Mouse (Mus musculus) heart, adult 8-10 months (tissue): ENCODE data around the gene Cdkn2c. TPM values are rescaled to one million over a fixed set of nuclear protein-coding genes. Genes with fewer than 3 reads are reported as not detected.

Source experiments
- DNase-seq: peaks from one replicate; pipeline ENCODE4 v3.0.0; 2022; ENCODE audit warnings: low spot score
- total RNA-seq, 4 experiments: library from RNA; stranded (reverse); gene quantifications; 2 replicates each; pipeline ENCODE4 v1.2.4; 2022

Gene Cdkn2c
- total RNA-seq, 4 experiments from 2014 or later: 11.7 to 14.3 (median 13.2) TPM

DNA sequence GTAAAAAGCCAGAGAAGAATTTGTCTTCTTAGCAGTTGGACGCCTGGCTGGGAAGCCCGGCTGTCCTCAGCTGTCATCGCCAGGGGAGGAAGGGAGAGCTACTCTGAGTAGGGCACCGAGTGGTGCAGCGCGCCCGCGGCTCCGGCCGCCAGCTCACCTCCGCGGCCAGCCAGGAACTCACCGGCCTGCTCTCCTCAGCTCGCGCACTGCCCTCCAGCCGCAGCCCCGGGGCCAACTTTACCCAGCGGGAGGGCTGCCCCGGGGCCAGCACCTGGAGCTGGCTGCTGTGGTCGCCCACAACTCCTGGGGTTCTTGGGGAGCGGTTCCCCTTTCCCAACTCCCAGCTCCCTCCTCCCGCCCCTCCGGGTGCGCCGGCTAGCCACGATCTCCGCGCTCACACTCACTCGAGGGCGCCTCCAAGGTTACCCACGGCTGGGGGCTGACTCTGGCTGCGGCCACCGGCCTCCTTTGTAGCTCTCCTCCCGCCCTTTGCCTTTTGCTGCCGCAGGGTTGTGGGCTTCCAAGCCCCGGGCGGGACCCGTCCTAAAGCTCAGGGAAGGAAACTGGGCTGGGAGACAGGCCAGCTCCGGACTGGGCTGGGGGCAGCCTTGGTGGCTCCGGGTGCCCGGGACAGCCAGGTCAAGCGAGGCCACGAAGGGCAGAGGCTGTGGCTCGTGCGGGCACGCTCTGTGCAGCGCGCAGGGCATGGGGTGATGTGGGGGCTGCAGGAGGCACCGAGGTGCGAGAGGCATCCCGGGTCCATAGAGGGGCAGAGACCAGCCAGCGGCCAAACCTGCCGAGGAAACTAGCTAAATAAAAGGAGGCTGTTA is 9.8 kb downstream of the Cdkn2c start:
- no peak for DNase-seq

DNA sequence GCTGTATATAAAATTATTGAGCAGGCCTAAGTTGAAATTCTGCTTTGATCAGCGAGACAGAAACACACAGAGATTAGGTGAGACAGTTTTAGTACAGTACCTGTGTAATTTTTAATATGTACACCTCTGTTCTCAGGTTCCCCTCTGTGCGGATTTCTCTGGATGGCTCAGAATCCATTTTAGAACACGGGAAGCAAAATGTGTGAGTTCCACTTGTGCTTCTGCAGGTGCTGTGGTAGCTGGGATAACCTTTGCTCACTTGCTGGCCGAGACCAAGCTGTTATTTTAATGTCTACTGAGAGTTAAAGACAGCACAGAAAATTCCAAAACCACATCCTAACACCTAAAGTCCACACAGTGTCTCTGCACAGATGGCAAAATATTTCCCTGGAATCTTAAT is 10.7 kb downstream of the Cdkn2c start:
- DNase-seq: no peak

DNA sequence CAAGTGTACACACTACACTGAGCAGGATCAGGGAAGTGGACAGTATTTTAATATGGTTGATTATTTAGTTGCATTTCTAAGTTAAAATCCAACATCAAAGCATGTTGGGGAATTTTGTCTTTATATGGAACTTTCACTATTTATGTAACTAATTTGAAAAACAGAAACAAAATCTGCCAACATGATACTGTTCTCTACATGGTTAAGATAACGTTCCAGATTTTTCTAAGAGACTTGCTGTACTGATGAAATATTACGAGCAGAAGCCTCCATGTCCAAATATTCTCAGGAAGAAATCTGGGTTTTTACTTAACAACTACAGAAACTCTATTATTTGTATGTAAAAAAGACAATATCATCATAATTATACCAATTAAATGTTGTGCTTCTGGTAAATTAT is 11.3 kb downstream of the Cdkn2c start:
- no peak for DNase-seq

DNA sequence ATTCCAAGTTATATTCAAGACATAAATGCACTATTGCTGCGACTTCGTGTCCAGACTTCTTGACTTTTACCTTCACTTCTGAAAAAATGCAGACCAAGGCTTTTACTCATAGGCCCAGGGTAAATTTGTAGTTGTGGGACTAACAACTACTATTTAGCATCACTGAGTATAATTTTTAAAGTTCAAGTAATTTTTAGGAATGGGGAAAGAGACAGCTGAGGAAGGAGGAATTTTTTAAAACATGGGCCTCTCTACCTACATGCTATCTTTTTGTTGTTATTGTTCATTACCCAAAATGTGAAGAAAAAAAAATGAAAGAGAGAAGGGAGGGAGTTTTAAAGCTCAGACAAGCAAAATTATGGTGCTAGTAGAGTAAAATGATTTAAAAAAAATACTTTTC is 12.3 kb downstream of the Cdkn2c start:
- no peak for DNase-seq

DNA sequence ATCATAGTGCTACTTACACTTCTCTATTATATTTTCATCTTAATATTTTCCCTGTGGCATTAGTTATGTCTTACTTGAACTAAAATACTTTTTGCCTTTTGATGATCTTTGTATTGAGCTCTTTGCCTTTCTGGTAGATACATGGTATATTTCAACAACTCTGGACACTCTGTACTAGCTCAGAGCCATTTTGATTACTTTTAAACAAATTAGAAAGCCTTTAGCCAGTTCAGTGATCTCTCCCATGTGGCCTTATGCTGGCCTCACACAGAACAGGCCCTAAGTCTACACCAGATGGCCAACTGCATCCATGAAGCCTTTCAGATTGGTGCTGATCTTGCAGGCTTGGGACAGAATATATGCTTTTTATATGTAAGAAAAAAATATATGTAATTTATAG is 13.7 kb downstream of the Cdkn2c start:
- no peak for DNase-seq

DNA sequence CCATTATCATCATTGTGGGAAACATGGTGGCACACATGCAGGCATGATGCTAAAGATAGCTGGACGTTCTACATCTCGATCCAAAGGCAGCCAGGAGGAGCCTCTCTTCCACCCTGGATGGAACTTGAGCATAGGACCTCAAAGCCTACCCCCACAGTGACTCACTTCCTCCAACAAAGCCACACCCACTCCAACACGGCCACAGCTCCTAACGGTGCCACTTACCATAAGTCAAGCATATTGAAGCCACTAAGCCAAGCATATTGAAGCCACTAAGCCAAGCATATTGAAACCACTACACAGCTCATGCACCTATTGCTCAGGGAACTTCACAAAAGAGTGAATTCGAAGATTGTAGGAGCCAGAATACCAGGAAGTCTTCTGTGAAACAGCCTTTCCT is 17.7 kb downstream of the Cdkn2c start:
- DNase-seq: no peak

DNA sequence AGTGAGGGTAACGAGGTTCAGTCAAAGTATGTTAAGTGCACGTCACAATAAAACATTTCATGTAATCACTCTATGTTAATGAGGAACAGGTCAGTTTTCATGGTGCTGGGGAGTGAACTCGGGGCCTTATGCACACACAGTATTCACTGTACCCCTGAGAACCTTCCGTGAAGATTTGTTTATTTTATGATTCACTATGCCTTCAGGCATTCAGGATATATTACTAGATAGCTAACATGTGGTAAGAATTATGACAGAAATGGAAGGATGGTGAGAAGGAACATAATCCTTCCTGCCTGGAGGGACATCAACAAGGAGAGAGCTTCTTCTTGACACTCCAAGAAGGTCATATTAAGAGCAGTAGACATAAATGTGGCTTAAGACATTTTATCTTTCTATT is 19.7 kb downstream of the Cdkn2c start:
- no peak for DNase-seq

DNA sequence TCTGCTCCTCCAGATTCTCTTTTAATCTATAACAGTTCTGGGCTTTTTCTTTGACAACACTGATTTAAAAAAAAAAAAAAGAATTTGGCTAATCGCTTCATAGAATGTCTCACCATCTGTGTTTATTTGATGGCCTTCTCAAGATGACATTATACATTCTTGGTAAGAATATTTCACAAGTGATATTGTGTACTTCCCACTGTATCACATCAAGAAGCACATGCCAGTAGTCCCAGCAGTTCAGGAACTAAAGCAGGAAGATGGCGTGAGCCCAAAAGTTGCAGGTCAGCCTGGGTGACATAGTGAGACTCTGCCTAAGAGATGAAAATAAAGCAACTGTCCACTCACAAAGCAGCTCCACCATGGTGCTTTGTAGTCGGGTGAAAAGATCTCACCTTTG is 25.5 kb downstream of the Cdkn2c start:
- DNase-seq: no peak

DNA sequence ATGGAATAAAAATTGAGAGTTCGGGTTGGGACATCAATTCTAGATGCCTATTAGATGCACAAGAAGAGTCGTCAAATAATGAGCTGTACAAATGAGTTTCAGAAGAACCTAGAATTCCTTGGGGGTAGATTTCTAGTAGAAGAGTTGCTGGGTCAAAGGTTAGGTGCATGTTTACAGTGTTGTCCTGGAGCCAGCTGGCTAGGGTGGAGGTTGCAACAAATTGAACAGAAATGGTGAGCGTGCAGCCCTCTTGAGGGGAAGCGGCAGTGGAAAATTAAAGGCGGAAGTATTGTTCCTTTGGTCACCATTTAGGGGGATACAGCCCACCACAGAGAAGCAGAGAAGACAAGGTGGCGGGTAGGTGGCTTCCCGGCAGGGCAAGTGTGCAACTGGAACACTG is 26.8 kb downstream of the Cdkn2c start:
- DNase-seq: no peak

DNA sequence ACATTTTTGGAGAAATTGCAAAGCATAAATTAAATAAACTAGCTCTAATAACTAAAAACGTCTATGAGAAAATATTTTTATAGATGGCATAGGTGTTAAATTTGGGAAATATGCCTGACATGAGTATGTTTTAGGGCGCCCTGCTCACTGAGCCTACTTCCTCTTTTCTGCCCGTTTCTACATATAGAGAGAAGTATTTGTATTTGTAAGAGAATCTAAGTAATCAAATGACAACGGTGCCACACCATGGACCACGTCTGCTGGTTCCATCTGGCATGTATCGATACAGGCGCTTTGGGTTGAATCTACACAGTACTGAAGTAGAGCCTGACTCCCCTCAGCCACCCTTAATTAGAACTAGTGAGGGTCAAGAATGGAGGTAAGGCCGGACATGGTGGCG is 27.6 kb downstream of the Cdkn2c start:
- no peak for DNase-seq

DNA sequence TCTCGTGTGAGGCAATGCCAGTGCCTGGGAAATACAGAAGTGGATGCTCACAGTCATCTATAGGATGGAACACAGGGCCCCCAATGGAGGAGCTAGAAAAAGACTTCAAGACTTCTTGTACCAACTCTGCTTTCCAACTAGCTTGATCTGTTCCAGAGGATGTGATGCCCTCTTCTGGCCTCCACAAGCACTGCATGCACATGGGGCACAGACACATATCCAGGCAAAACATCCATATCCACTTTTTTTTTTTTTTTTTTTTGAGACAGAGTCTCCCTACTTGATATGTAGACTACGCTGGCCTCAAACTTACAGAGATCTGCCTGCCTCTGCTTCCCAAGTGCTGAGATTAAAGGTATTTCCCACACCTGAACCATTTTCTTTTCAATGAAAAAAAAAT is 32.0 kb downstream of the Cdkn2c start:
- no peak for DNase-seq

DNA sequence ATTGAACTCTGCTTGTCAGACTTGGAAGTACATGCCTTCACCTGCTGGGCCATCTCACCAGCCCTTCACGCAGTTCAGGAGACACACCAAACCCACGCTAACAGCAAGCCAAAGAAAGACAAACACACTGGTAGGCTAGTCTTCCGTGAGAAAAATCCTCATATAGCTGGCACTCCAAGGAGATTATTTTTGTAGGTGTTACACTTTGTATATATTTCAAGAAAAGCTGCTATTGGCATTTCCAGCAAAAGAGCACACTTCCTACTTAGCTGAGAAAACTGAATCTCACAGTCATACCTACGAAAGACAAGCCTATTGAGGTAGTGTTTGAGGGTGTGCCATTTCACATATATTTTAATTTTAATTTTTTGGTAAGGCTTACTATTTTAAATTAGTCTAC is 36.0 kb downstream of the Cdkn2c start:
- DNase-seq: no peak

DNA sequence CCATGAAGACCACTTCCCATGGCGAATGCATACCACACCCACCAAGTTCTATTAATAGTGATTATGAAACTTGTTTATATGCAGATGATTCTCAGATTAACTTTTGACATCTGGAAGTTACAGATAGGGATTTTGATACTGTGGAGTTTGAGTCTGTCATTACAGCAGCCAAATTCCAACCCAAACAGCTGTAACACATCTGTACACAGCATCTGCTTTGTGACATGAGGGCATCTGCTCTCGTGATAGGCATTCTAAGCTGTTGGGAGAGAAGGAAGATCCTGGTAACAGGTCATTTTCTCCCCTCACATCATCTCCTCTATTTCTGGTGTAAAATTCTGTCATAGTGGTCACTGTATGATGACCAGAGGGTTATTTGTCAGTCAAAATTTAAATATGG is 36.8 kb downstream of the Cdkn2c start:
- DNase-seq: no peak

DNA sequence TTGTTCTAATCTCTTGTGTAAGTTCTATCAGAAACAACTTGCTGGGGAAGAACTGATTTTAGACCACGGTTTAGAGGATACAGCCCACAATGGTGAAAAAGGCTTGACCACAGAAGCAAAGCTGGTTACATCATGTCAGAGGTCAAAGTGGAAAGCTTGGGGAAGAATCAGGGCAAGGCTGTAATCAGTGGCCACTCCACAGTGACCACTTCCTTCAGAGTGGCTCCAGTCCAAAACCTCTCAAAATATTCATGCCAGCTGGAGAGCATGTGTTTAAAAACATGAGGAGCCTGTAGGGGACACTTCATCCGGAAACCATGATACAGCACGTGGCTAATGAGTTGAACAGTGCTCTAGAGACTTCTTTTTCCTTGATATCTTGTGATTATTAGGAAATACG is 54.4 kb downstream of the Cdkn2c start:
- DNase-seq: no peak

Other genes with a start within 250 kb of the Cdkn2c start
- 100 to 1,000 TPM in 2 of 4 experiments, 10 to 100 TPM in 2; 83.1 to 110 (median 98.7) TPM for gene Rnf11, start 182.5 kb downstream of the Cdkn2c start, total RNA-seq
- gene 4930522H14Rik, start 135.9 kb downstream of the Cdkn2c start, total RNA-seq: not detected
- gene Faf1, start 9.4 kb upstream of the Cdkn2c start, total RNA-seq: 10 to 100 TPM; 35.9 to 44.0 (median 40.6) TPM